Mouse (Mus musculus) heart, adult 2 months (tissue): ENCODE results near the gene Colq.

Source experiments
- CTCF ChIP-seq: fragments of 200-600 bp; IDR thresholded peaks from 2 replicates; pipeline ENCODE4 v1.8.1; 2022; ENCODE audit warnings: antibody characterized with exemption, mild to moderate bottlenecking, moderate library complexity
- EP300 ChIP-seq: fragments of 200-500 bp; IDR thresholded peaks from 2 replicates; pipeline ENCODE4 v1.6.1; 2011; ENCODE audit warnings: low read depth, low read length, control low read depth; ENCODE audit not compliant: insufficient read depth
- POLR2A ChIP-seq: fragments of 200-500 bp; IDR thresholded peaks from 2 replicates; pipeline ENCODE4 v1.6.1; 2011; ENCODE audit warnings: mild to moderate bottlenecking, low read depth, low read length, control low read depth; ENCODE audit not compliant: insufficient read depth

DNA sequence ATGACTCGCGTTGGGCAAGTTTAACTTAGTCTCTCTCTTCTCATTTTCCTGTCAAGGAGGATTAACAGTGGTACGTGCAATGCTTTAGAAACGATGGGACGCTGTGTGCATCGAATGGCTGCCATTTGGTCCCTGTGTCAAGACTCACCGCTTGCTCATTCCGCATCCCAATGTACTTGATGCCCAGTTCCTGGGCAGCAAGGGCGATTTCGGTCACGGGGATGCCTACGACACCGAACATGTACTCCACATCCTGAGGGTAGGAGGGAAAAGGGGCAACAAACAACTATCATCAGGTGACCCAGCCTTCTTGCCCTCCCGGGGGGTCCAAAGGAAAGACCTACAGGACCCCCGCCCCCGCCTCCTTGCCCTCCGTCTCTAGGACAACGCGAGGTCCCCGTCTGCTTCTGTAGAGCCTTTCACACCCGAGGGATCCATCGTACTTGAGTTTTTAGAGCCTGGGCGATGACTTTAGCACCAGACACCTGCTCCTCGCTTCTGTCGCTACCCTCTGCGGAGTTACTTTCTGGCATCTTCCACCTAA, 49.3 kb upstream of the Colq start, which contains the start of gene Gm49387:
- TF ChIP-seq CTCF, result no peak
- TF ChIP-seq POLR2A, result no peak
- TF ChIP-seq EP300, result no peak
